Mouse (Mus musculus) heart, embryonic 14.5 days (tissue): ENCODE measurements at regions not wholly inside any gene's neighbourhood (a gene's known extent, or its start where the extent isn't known, plus 50 kb on each side); places are given as distances from the start of the nearest gene placed in this dataset.

ENCODE experiments used
- ATAC-seq: fragments of 200-750 bp; cut with Nextera tagmentation; 2 replicates; pipeline ENCODE4 v1.8.0; 2017; ENCODE audit warnings: low read depth, moderate TSS enrichment; ENCODE audit not compliant: insufficient number of reproducible peaks, insufficient read depth, low FRiP score
- H3K27ac ChIP-seq, 2 experiments: fragments of 200-500 bp in 1 of 2; fragments of 300-500 bp in 1 of 2; sonication (generic) in 1 of 2; replicated peaks in 1 of 2; 2 replicates each; pipeline ENCODE4 v1.5.1; 2012 to 2014; ENCODE audit warnings: low read depth in 2 of 2, low read length in 2 of 2, control low read depth in 1 of 2, mild to moderate bottlenecking in 1 of 2, mixed read lengths in 1 of 2; ENCODE audit not compliant: control insufficient read depth in 1 of 2, insufficient read depth in 1 of 2
- H3K27me3 ChIP-seq: fragments of 300-500 bp; sonication (generic); 2 replicates; pipeline ENCODE4 v1.6.1; 2014; ENCODE audit warnings: mild to moderate bottlenecking, low read length, control low read depth; ENCODE audit not compliant: control insufficient read depth, insufficient read depth
- H3K36me3 ChIP-seq: fragments of 300-500 bp; sonication (generic); 2 replicates; pipeline ENCODE4 v1.6.1; 2014; ENCODE audit warnings: mild to moderate bottlenecking, control low read depth, low read length, mixed read lengths; ENCODE audit not compliant: control insufficient read depth, insufficient read depth
- H3K4me1 ChIP-seq, 2 experiments: fragments of 200-500 bp in 1 of 2; fragments of 300-500 bp in 1 of 2; sonication (generic) in 1 of 2; 2 replicates each; pipeline ENCODE4 v1.6.1; 2012 to 2014; ENCODE audit warnings: low read length in 2 of 2, control low read depth in 1 of 2, mixed read lengths in 1 of 2; ENCODE audit not compliant: control insufficient read depth in 2 of 2, insufficient read depth in 2 of 2
- H3K4me2 ChIP-seq: fragments of 300-500 bp; sonication (generic); 2 replicates; pipeline ENCODE4 v1.6.1; 2014; ENCODE audit warnings: mild to moderate bottlenecking, low read length
- H3K4me3 ChIP-seq, 2 experiments: fragments of 200-500 bp in 1 of 2; fragments of 300-500 bp in 1 of 2; sonication (generic) in 1 of 2; 2 replicates each; pipeline ENCODE4 v1.5.1; 2012 to 2014; ENCODE audit warnings: low read length in 2 of 2, mild to moderate bottlenecking in 2 of 2, control low read depth in 1 of 2, low read depth in 1 of 2, moderate library complexity in 1 of 2; ENCODE audit not compliant: control insufficient read depth in 1 of 2, insufficient read depth in 1 of 2
- H3K9ac ChIP-seq: fragments of 300-500 bp; sonication (generic); 2 replicates; pipeline ENCODE4 v1.6.1; 2014; ENCODE audit warnings: mild to moderate bottlenecking, low read length
- H3K9me3 ChIP-seq: fragments of 300-500 bp; sonication (generic); 2 replicates; pipeline ENCODE4 v1.6.1; 2016; ENCODE audit warnings: low read length, control low read depth; ENCODE audit not compliant: control insufficient read depth
- WGBS: fragments of 180-500 bp; shearing (Covaris S2); extraction: QIAGEN DNeasy Blood & Tissue Kit; methylation state at CpG from one replicate; pipeline ENCODE4 v1.1.7; 2014; 5-methylcytosine and 5-hydroxymethylcytosine counted together

- ATAC-seq, result no peak
- no peaks in the 10 kb centered on the region for H3K9me3 ChIP-seq
- WGBS, result 47% methylated on average over 3 of the region's 3 CpGs
- H3K9ac ChIP-seq, result no peak overlapping the region
- H3K4me1 ChIP-seq, result no peaks in the 10 kb centered on the region
- H3K4me3 ChIP-seq, result no peak overlapping the region
- H3K27me3 ChIP-seq, result no peaks in the 10 kb centered on the region
- no peak overlapping the region for H3K4me2 ChIP-seq
- no peak overlapping the region for H3K27ac ChIP-seq
- no peaks in the 10 kb centered on the region for H3K36me3 ChIP-seq
These were observed 434.8 kb downstream of the 1810013L24Rik start for GRCm38 (mm10) chr16:9264554-9265145.

GRCm38 (mm10) chr16:9267204-9267603 is 437.3 kb downstream of the 1810013L24Rik start:
- no peak for ATAC-seq
- H3K9ac ChIP-seq, result no peak overlapping the region
- H3K4me1 ChIP-seq, result no peaks in the 10 kb centered on the region
- H3K9me3 ChIP-seq, result no peaks in the 10 kb centered on the region
- no peaks in the 10 kb centered on the region for H3K36me3 ChIP-seq
- no peaks in the 10 kb centered on the region for H3K27me3 ChIP-seq
- no peak overlapping the region for H3K4me3 ChIP-seq
- no peak overlapping the region for H3K4me2 ChIP-seq
- no peak overlapping the region for H3K27ac ChIP-seq

- ATAC-seq, result no peak
- WGBS, result 90% methylated on average over 3 of the region's 3 CpGs
- Histone ChIP-seq H3K36me3 (no peaks in the 10 kb centered on the region), H3K27me3 (no peaks in the 10 kb centered on the region), H3K9ac (no peak overlapping the region), H3K4me2 (no peak overlapping the region), H3K9me3 (no peaks in the 10 kb centered on the region), H3K27ac (no peak overlapping the region), H3K4me3 (no peak overlapping the region), H3K4me1 (no peaks in the 10 kb centered on the region)
These were observed 440.2 kb downstream of the 1810013L24Rik start for GRCm38 (mm10) chr16:9270099-9270498.

GRCm38 (mm10) chr16:9270671-9271070 is 440.8 kb downstream of the 1810013L24Rik start:
- H3K36me3 ChIP-seq, result no peaks in the 10 kb centered on the region
- no peak overlapping the region for H3K4me3 ChIP-seq
- no peaks in the 10 kb centered on the region for H3K27me3 ChIP-seq
- no peaks in the 10 kb centered on the region for H3K9me3 ChIP-seq
- 71% methylated on average over 1 of the region's 1 CpGs for WGBS
- no peak overlapping the region for H3K9ac ChIP-seq
- no peak for ATAC-seq
- H3K4me1 ChIP-seq, result no peaks in the 10 kb centered on the region
- H3K4me2 ChIP-seq, result no peak overlapping the region
- no peak overlapping the region for H3K27ac ChIP-seq

GRCm38 (mm10) chr16:9273751-9274300 is 443.9 kb downstream of the 1810013L24Rik start:
- 69% methylated on average over 6 of the region's 6 CpGs for WGBS
- Histone ChIP-seq H3K36me3 (no peaks in the 10 kb centered on the region), H3K27ac (no peak overlapping the region)

GRCm38 (mm10) chr16:9274583-9275100 is 444.7 kb downstream of the 1810013L24Rik start:
- Histone ChIP-seq H3K4me3 (no peak overlapping the region), H3K36me3 (no peaks in the 10 kb centered on the region), H3K27ac (no peak overlapping the region), H3K4me1 (no peaks in the 10 kb centered on the region), H3K9me3 (no peaks in the 10 kb centered on the region), H3K4me2 (no peak overlapping the region), H3K9ac (no peak overlapping the region), H3K27me3 (no peaks in the 10 kb centered on the region)
- 77% methylated on average over 7 of the region's 7 CpGs for WGBS
- ATAC-seq, result no peak

More at GRCm38 (mm10) chr16:9273751-9274300, 443.9 kb downstream of the 1810013L24Rik start:
- no peak for ATAC-seq
- Histone ChIP-seq H3K9me3 (no peaks in the 10 kb centered on the region), H3K4me3 (no peak overlapping the region), H3K4me2 (no peak overlapping the region), H3K9ac (no peak overlapping the region), H3K4me1 (no peaks in the 10 kb centered on the region), H3K27me3 (no peaks in the 10 kb centered on the region)

GRCm38 (mm10) chr16:9275426-9275825 is 445.5 kb downstream of the 1810013L24Rik start:
- H3K9me3 ChIP-seq, result no peaks in the 10 kb centered on the region
- H3K36me3 ChIP-seq, result no peaks in the 10 kb centered on the region
- H3K9ac ChIP-seq, result no peak overlapping the region
- H3K4me1 ChIP-seq, result no peaks in the 10 kb centered on the region
- H3K27me3 ChIP-seq, result no peaks in the 10 kb centered on the region
- H3K27ac ChIP-seq, result no peak overlapping the region
- 66% methylated on average over 4 of the region's 4 CpGs for WGBS
- no peak overlapping the region for H3K4me3 ChIP-seq
- H3K4me2 ChIP-seq, result no peak overlapping the region
- no peak for ATAC-seq

- 83% methylated on average over 1 of the region's 1 CpGs for WGBS
- Histone ChIP-seq H3K36me3 (no peaks in the 10 kb centered on the region), H3K4me3 (no peak overlapping the region), H3K9ac (no peak overlapping the region), H3K27ac (no peak overlapping the region), H3K9me3 (no peaks in the 10 kb centered on the region), H3K27me3 (no peaks in the 10 kb centered on the region), H3K4me1 (peaks cover 0 to 2% of the 10 kb centered on the region in 2 experiments; a peak in 1 of 4 replicates), H3K4me2 (no peak overlapping the region)
- ATAC-seq, result no peak
These were observed 447.2 kb downstream of the 1810013L24Rik start for GRCm38 (mm10) chr16:9277064-9277463.
